Mouse (Mus musculus) bone marrow, adult 2 months (tissue): ENCODE measurements around the gene Fam217a.
"Not testable (repeated sequence)": the region's sequence is repeated elsewhere in the genome, so short reads cannot be mapped to it uniquely, and the experiment has no call there.

Source experiments
- CTCF ChIP-seq: fragments of 200-500 bp; IDR thresholded peaks from 2 replicates; pipeline ENCODE4 v1.5.1; 2011; ENCODE audit warnings: low read length, control low read depth; ENCODE audit not compliant: control insufficient read depth, insufficient read depth
- POLR2A ChIP-seq: fragments of 200-500 bp; IDR thresholded peaks from 2 replicates; pipeline ENCODE4 v1.6.1; 2011; ENCODE audit warnings: low read depth, mild to moderate bottlenecking, control low read depth, low read length, borderline replicate concordance; ENCODE audit not compliant: control insufficient read depth

- TF ChIP-seq CTCF, POLR2A: not testable (repeated sequence)
These were observed 41.5 kb upstream of the Fam217a start for GRCm38 (mm10) chr13:34965647-34966046.
